Mouse (Mus musculus) myocyte (in vitro differentiated cells): ENCODE data around the gene Necab3.

Experiments
- MAX ChIP-seq: IDR thresholded peaks from one replicate; pipeline ENCODE4 v1.6.1; 2011; ENCODE audit warnings: low read depth, mild to moderate bottlenecking, control low read depth
- POLR2A ChIP-seq: IDR thresholded peaks from one replicate; pipeline ENCODE4 v1.6.1; 2011; ENCODE audit warnings: low read depth, mild to moderate bottlenecking, control low read depth, moderate library complexity; ENCODE audit not compliant: insufficient read length
- POLR2AphosphoS2 ChIP-seq: IDR thresholded peaks from one replicate; pipeline ENCODE4 v1.6.1; 2011; ENCODE audit warnings: low read depth, control low read depth; ENCODE audit not compliant: insufficient read length

- TF ChIP-seq POLR2A (no peak), MAX (no peak), POLR2AphosphoS2 (no peak)
Observed at GRCm38 (mm10) chr2:154601324-154601723, 42.6 kb upstream of the Necab3 start.
